Mouse (Mus musculus): ENCODE data around the gene Txn2.

- TF ChIP-seq POLR2A (IDR thresholded peaks at IDR 0.05; ENCODE audit: borderline replicate concordance, extremely low read depth, low read depth, low read length): no peak
- no peak for TF ChIP-seq CTCF (IDR thresholded peaks at IDR 0.05; ENCODE audit: insufficient read depth, low read length)
These were observed 5.5 kb upstream of the Txn2 start for GRCm38 (mm10) chr15:77934326-77934725.

Data from lung, adult 2 months (tissue).